Mouse (Mus musculus): Measurements from ENCODE around the gene Prlh.

The Prlh gene

DNA sequence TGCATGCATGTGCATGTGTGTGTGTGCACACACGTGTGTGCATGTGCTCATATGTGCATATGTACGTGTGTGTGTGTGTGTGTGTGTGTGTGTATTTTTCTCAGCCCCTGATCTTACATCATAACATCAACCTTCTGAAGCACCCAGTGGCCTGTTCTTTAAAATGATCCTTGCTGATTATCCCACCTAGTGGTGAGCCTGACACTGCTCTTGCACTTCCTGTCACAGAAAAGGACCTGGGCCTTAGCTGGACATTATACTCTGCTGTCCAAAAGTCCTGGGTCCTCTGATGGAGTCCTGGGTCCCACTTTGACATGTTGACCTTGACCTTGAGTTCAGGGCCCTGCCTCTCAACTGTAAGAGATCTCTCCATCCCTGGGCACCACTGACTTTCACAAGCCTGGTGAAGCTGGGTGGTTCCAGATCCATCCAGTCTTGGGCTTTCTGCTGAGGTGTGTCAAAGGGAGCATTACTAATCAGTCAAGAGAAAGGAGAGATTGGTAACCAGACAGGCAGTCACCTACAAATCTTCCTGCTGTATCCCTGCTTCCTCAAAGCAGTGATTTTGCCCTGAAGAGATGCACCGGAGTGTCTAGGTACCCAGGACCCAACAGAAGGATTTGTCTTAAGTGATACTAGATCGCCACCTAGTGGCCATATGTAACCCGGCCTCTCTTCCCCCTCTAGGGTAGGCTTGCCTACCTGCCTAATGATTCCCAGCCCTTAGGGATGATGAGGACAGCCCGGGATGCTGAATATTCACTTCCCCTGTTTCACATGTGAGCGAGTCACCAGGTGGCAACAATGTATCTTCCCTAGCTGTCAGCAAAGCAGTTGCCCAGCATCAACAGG, 3.6 kb downstream of the Prlh start:
- peak; percentile 60 for DNase-seq

GRCm38 (mm10) chr1:90962526-90962925, 9.6 kb downstream of the Prlh start:
- no peak for DNase-seq

DNA sequence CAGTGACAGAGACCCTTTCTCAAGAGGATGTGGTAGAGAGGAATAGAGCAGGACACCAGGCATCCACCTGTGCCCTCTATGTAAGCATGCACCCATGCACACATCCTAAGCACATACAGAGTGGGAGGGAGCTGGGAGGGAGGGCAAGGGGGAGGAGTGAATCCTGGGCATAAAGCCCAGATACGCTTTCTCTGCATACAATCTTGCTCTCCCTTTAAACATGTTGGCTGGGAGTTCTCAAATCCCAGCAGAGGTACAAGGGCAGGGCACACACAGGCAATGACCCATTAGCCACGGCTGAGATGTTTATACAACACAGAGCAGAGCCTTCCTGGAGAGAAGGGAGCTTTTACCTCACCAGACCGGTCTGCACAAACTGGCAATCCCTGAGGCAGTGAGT, 10.1 kb downstream of the Prlh start:
- DNase-seq: peak; percentile 43

GRCm38 (mm10) chr1:90967583-90967982, 14.7 kb downstream of the Prlh start:
- peak; percentile 77 for DNase-seq

- DNase-seq: no peak
These were observed 15.7 kb downstream of the Prlh start for GRCm38 (mm10) chr1:90968649-90969048.

DNA sequence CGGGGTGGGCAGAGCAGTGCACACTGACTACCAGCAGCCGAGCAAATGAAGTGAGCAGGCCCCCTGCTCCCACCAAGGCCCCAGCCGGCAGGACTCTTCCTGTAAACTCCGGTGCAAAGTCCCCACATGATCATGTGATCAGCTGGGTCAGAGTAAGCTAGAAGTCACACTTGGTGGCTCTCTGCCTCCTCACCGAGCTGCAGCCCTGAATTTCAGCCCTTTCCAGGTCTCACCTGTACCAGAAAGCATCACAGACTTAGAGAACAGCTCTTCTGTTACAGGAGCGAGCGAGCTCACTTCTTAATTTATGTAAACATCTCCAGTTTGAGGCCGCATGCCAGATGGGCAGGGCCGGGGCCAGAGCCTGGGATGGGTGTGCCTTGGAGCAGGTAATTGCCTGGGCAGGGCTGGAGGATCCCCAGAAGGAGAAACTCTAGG, 16.5 kb downstream of the Prlh start, which contains the start of gene Rab17:
Gene Rab17, minus strand, starts transcription at position 315 of the 438 bp plus-strand sequence.
- peak; percentile 75 for DNase-seq

GRCm38 (mm10) chr1:90969881-90970390, 17.0 kb downstream of the Prlh start:
- DNase-seq: no peak

DNA sequence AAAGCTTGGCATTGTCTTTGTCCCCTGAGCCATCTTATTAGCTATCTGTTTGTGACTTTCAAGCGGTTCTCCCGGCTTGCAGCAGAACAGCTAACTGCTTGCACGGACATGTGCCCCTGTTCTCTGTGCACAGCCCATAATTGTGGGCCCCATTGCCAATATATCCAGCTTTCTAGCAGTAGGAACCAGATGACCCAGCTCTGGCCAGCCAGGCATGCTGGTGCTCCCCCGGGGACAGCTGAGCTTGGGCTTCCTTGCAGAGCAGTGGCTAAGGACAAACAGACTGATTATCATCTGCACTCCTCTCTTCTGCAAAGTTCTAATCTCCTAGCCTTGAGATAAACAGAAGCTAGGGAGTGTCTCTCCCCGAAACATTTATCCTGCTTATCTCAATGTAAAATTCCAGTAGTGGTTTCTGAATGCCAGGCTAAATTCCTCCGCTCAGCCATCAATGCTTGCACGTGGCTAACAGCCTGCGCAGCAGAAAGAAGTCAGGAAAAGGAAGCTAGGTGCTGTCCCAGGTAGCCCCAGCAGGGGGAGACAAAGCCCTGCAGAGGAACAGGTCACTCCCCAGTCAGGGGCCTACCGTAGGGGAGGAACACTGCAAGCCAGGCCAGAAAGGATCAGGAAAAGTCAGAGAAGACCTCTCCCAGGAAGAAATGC, 20.1 kb downstream of the Prlh start:
- peak; percentile 97 for DNase-seq

GRCm38 (mm10) chr1:90973574-90973911, 20.6 kb downstream of the Prlh start:
- DNase-seq: no peak

DNA sequence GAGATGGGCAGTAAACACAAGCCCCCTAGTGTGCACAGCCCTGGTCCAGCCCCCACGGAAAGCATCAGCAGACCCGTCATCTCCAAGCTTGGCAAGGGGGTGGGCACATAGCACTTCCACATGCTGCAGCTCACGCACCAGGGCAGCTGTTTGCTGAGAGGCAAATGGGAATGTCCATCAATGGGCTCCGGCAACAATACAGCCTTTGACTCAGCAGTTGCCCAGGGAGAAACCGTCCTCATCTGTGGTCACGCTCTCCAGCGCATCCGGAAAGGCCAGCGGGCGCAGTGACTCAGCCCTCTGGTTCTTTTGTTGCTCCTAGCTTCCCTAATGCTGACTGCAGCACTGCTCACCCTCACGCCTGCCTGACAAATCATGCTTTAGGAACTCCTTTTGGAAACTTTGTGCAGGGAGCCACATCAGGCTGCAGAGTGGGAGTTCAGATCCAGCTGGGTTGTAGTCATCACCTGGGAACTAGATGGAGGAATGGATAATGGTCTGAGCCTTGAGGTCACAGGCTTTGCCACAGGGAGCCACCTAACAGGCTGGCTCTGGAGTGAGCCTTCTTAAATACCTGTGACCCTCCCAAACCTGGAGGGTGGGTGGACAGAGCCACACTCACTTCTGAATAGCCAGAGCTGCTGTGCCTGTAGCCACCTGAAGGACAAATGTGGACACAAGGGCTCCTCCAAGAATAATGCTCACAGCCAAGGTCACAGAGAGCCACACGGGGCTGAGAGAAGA, 22.2 kb downstream of the Prlh start:
- peak; percentile 29 for DNase-seq

DNA sequence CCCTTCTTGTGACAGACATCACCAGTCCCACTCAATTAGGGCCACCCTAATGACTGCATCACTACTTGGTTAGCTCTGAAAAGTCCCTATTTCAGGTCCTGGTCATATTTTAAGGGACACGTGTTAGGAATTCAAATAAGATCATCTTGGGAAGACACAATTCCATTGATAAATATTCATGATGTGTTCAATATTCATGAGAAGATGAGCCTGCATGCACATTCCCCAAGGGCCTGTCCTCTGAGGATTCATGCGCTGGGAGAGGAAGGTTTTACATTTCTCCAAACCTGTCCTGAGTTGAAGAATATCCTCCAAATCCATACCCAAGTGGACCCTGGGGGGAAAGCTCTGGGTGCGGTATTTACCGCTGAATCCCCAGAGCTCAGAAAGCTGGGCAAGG, 23.1 kb downstream of the Prlh start:
- DNase-seq: no peak

GRCm38 (mm10) chr1:90980638-90981330, 27.9 kb downstream of the Prlh start:
- no peak for DNase-seq

DNA sequence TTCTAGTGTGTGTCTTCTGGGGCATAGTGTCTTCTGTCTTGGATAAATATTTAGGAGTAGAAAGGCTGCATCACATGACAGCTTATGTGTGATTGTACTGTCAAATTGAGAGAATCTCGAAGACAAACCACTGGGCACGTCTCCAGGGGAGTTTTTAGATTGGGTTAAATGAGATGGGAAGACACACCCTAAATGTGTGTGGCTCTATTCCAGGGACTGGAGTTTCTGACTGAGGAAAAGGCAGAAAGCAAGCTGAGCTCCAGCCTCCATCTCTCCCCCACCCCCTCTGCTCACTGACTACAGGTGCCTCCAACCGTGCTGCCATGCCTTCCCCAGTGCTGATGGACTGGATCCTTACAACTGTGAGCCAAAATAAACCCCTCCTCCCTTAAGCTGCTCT, 28.4 kb downstream of the Prlh start:
- DNase-seq: no peak

GRCm38 (mm10) chr1:90995916-90996315, 43.0 kb downstream of the Prlh start:
- no peak for DNase-seq

DNA sequence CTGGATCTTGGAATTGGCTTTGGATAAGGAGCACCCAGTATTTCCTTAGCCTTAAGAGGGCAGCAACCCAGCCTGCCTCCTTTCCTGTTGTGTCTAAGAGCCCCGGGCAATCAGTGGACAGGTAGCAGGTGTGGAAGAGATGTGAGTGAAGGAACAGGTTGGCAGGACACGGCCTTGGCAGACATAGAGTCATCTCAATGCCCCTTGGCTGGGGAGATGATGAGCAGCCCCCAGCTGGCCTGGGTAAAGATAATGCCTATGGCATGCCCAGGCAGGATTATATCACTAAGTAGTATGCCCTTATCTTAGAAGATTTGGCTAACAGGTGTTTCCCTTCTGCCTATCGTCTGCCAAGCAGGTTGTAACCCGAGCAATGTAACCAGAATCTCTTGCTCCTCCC, 44.2 kb downstream of the Prlh start:
- no peak for DNase-seq

DNA sequence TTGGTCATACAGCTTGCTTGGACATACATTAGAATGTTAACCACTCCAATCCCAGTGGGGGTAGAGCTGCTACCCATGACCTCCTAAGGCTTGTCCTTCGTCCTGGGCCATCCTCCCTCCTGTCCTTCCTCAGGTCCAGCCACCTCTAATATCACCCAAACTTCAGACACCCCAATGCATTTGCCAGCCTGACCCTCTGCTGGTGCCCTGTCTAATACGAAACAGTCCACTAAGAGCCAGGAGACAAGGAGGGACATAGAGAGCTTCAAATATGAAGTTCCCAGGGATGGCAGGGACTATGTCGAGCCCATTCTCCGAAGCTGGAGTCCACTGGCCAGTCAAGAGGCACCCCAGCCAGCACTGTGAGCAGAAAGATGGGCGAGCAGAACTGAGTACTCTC, 44.7 kb downstream of the Prlh start:
- DNase-seq: no peak

- DNase-seq: peak; percentile 66
These were observed 45.5 kb downstream of the Prlh start, which contains the start of gene Lrrfip1 for GRCm38 (mm10) chr1:90998268-90998890. Gene Lrrfip1, plus strand, starts transcription at chr1:90998737.

GRCm38 (mm10) chr1:90998891-90999611, 46.1 kb downstream of the Prlh start:
- no peak for DNase-seq

GRCm38 (mm10) chr1:90999911-91000601, 47.1 kb downstream of the Prlh start:
- DNase-seq: no peak

DNA sequence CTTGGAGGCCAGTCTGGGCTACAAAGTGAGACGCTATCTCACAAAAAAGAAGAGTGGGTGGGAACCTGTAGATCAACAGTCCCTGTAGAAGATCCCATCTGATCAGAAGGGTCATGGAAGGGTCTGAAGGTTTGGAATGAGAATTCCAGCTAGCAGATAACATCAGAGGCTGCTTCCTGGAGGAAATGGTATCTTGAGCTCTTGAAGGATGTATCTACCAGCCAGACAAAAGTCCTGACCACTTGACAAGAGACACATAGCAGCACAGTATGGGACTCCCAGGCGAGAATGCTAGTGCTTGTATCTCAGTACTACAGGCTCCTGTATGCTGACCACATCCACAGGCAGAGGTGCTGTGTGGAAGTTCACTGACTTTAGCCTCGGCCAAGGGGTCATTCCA, 48.2 kb downstream of the Prlh start:
- no peak for DNase-seq
